Mouse (Mus musculus) retina, postnatal 1 day (tissue): Measurements from ENCODE around the gene Dscam.

Experiments
- DNase-seq: peaks from one replicate; pipeline ENCODE4 v3.0.0-alpha.2; 2012

Gene Dscam

DNA sequence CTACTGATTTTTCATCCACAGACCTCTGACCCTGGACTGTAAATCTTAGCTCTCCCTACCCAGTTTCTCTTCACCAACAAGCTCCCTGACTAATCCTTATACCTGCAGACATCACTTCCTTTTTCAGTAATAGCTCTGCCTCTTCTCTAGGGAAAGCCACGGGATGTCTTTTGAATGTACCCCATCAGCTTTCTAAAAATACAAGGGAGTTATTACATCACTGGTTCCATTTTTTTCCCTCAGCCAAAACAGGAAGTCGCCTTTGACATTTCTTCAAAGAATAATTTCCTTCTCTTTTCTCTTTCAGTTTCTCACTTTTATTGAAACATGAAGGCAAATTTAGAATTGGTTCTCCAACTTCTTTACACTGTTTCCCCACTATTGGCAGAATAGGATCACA is 67.5 kb downstream of the Dscam start:
- DNase-seq: no peak

DNA sequence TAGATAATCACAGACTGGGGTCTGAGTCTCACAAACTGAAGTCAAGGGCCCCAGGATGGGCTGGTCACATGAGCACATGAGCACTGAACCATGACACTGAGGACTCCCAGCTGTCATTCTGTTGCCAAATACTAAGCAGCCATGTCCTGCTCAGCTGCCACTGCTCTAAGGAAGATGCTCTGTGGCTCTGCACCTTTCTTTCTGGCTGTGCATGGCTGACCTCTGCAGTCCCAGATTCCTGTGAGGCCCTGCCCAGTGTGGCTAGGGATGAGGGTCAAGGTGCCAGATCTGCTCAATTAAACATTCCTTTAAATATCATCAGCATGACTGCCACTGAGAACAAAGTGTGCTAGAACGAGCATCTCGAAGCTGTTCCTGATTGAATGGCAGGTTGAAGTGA is 70.5 kb downstream of the Dscam start:
- peak; percentile 55 for DNase-seq

DNA sequence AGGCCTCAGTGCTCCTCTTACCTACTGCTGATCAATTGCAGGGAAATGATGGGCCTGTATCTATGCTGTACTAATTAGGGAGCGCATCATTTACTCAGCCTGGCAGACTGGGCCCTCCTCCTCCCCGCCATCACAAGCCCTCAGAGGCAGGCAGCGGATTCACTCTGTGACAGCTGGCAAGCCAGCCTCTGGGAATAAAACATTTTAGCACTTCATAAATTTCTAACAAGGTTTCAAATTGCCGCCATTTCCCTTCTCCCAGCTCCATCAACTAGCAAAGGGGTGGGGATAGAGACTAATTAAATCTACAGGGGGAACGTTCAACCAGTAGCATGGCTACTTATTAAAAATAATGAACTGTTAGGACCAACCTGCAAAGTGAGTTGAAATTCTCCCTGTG is 72.0 kb downstream of the Dscam start:
- DNase-seq: peak; percentile 63

DNA sequence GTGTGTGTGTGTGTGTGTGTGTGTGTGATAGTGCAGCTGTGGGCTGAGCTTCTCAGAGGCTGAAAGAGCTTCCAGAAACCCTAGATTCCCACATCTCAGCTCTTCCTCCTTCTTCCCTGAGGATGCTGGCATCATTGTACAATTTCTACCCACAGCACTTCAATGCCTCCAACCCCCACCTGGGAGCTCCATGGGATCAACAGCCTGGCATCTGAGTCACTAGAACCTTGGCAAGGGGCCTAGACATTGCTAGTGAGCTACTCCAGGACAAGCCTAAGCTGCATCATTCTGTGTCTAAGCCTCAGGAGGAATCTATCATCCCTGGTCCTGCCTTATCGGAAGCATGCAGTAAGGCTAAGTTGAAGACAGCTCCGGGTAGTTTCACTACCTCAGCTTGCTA is 73.8 kb downstream of the Dscam start:
- DNase-seq: no peak

DNA sequence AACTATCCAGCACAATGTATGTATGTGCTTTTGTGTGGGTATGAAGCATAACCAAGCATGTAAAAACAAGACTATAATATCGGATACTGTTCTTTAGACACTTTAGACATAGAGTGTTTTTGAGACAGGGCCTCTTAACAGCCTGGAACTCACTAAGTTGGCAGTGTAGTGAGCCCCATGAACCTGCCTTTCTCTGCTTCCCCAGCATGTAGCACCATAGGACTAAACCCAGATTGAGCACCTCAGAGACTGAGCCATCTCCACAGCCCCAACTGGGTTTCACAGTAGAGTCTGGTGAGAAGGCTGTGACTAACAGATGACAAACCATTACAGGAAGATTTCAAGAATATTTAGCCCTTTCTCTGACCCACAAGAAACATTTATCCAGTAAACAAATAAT is 75.1 kb downstream of the Dscam start:
- DNase-seq: no peak

DNA sequence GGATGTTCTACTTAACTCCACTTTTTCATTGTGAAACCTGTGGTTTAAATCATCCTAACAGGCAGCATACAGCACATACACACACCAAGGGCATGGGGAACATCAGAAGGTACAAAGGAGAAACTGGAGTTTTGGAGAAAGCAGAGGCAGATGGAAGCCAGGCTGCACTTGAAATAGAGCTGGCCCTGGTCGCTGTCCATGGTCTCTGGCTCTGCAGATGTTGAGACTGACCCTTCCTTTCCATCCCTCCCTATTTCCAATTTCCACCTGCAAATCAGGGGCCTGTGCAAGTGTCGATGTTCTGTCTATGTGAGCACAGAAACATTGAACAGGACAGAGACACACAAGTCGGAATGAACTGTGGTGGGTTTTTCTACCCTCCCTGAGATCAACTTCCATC is 81.2 kb downstream of the Dscam start:
- DNase-seq: no peak

DNA sequence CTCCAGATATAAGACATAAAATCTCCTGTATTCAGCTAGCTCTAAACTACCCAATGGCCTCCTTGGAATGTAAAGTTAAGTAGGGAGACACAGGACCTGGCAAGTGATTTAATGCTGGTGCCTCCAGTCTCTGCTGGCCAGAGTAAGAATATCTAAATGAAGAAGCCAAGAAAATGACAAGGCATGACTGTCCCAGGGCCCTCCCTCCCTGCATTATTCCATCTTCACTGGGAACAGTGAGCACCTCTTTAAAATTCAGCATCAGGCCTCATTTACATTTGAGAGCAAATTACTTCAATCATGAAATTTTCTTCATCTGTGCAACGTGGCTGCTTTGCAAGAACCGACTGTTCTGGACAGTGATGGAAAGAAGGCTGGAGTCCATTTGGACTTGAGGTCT is 86.9 kb downstream of the Dscam start:
- no peak for DNase-seq

DNA sequence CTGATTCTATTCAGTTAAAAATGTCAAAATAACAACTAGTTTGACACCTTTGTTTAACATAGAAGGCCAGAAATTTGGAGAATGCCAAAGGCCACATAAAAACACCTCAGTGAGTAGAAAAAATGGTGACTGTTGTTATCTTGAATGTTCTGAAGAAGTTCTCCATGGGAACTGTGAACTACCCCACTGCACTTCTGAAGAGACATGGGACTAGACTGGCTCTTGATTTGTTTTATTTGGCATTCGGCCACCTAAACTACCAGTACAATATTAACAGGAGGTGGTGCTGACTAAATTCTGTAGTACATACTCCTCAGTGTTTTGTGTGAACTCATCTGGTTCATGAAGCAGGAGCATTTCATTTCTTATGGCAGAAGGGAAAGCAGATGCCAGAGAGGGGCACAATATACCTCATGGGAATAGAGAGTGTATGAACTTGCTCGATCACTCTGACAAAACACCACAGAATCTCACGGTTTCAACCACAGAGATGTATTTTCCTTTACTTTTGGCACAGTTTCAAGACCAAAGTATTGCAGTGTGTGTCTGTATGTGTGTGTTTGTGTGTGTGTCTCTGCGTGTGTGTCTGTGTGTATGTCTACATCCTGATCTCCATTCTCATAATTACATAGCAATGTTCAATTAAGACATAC is 94.5 kb downstream of the Dscam start:
- no peak for DNase-seq

DNA sequence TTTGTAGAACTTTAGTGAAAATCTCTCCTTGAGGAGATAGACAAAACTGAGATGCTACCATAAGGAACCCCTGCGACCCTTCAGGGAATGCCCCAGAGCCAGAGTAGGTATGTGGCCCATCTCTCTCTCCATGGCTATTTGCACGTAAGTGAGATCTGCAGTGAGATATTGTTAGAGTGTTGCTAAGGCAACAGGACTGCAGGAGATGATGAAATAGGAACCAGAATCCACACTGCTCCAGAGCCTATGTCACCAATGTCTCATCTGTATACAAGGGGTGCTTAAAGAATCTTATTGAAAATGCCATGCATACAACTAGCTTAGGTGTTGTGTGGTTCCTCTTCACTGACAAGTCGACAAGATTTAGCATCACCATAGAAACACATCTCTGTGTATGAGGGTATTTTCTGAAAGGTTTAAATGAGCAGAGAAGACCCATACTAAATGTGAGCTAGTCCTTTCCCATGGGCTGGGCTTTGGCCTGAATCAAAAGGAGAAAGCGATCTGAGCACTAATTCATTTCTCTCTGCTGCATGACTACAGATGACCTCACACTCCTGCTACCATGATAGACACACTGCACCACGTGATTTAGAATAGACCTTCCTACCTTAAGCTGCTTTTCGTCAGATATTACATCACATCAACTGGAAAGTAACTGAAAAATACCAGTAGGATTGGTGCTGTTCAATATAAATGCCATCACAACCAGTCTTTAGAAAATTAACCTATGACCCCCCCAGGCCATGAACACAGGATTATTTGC is 95.2 kb downstream of the Dscam start:
- no peak for DNase-seq

DNA sequence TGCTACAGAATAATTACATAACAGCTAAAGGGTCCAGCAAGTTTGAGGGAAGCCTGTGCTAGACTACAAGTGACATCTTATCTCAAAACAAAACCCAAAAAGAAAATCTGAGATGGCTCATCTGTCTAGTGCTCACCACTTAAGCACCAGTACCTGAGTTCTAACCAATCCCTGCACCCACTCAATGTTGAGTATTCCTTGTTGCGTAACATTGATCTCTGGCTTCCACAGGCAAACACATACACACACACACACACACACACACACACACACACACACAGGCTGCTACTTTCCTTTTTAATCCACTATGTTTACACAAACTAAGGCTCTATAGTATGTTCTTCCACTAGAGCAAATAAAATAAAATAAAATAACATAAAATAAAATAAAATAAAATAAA is 96.7 kb downstream of the Dscam start:
- DNase-seq: no peak

DNA sequence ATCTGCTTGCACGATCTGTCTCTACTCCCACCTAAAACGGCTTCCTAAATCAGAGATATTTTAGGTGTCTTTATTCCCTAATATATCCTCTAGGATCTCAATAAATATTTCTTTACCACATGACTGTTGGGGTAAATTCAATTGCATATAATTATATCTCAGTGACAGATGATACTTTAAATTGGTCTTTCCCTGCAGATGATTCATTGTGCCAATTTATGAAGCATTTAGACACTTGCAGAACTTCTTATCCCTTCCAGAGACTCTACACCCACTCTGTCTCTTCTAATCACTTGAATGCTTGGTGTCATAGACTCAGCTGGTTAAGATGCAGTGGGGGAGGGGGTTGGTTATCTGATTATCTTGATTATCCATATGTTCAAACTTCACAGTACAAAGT is 97.9 kb downstream of the Dscam start:
- peak; percentile 31 for DNase-seq

DNA sequence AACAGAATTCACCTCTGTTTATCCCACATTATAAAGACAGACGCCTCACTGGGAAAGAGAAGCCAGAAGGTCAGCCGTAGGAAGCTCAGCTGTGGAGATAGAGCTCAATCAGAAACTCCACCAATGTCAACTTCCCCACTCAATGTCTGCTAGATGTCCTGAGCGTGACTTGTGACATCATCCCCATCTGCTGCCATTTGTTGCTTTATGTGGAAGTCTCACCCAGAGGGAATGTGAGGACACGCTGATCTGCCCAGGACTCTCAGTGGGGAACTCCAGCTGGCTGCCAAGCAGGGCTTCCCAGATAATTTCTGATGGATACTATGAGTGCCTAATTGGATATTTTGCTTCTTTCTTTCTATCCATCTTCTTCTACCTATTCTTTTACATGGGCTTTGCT is 103.7 kb downstream of the Dscam start:
- DNase-seq: peak; percentile 37

DNA sequence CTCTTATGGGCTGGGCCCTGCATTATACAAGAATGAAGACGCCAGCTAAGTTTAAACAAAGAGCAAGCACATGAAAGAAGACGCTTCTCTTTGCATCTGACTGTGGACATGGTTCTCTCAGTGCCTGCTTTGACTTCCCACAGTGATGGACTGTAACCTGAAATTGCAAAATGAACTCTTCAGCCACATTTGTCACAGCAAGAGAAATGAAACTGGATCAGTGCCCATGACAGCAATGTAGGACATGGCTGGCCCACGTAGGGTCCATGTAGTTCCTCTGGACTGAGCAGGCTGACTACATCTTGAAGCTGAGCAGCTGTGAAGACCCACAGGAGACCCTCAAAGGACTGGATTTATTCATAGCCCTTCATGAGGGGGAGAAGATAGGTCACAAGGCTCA is 108.3 kb downstream of the Dscam start:
- no peak for DNase-seq

DNA sequence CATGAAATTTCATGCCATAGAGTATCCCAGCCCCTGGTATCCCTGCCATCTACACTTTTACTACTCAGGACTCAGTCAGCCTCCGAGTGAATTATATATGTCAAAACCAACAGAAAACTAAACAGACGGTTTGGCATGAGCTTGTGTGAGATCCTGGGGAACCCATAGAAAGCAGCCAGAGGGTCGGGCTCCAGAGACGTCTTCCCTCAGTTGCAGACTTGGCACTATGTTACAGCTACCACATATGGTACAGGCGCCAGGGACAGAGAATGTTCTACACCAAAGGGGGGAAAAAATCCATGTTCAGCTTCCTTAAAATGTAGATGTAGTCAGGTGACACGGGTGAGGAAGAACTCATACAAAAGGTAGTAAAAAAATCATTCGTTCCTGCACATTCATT is 109.2 kb downstream of the Dscam start:
- no peak for DNase-seq

DNA sequence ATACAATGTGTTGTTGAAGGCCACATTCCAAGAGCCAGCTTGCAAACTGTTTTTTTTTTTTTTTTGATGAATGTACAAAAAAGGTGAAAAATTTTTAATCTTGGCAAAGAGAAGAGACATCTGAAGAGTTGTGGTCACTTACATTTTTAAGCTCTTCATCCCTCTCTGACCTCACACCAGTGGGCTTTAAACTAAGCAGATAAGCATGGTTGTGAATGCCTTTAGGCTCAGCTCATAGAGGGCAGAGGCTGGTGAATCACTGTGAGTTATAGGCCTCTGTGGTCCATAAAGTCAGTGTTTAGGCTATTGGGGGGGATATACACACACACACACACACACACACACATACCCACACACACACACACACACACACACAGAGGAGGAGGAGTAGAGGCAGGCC is 109.8 kb downstream of the Dscam start:
- no peak for DNase-seq

DNA sequence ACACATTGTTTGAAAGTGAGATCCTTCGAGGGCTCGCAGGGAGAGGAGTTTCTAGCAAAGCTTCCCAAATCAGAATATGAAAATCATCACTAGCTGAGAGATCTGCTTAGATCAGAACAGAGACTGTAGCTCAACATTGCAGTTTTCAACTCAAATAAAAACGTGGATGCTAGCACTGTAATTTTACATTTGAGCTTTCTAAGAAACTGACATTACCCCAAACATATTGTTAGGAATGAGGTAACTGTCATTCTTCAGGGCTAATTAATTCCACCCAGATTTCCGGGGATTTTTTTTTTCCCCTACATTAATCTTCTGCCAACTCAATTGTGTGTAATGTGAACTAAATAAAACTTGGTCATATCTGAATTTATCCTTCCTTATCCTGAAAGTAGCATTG is 110.3 kb downstream of the Dscam start:
- DNase-seq: no peak

DNA sequence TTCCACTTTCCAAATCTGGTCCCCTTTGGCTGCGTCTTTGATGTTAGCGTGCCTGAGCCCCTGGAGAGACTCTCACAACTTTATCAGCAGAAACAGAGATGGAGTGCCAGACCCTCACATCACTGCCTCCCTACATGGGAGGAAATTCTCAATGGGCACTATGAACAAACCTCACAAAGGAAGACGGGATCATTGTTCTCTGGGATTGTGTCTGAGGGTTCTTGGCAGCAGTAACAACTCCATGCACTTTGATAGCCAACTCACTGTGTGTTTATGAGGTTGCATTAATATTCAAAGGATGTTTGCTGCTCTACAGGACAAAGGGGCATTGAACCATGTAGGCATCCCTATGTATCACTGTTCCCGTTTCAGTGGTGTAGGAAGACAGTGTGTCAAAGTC is 135.3 kb downstream of the Dscam start:
- no peak for DNase-seq

DNA sequence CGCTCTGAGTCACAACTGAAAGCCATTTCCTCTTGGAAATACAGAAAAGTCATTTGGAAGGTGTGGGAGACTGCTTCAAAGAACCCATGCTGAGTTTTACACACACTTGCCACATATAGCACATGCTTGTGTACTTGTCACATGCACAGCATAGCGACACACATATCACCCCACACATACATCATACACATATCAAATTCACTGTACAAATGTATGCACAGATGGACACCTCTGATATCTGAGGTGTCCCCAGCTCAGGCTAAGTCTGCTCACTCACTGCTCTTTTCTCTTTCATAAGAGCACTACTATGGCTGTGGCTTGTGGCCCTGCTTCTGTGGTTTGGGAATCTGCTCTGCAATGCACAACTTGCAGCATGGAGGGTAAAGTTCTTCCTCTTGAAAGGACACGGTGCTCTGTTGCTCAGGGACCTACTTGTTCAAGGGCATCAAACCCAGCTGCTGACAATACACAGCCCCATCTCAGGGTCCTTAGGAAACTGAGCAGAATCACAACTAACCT is 137.0 kb downstream of the Dscam start:
- no peak for DNase-seq

DNA sequence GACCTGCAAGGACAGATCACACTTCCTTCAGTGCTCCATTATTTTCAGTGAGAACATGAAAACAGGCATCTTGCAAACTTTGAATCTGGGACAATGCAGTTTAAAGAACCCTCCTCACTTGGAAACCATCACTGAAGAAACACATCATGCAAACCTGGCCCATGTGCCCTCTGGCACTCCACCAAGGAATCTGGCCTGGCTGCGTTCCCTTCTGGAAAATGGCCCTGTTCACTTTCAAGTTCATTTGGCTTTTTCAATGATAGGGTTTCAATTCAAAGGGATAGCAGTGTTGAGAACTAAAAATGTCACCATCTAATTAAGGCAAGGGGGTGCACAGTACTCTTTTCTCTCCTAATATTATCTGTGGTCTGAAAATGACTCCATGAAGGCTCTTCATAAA is 142.9 kb downstream of the Dscam start:
- DNase-seq: no peak

DNA sequence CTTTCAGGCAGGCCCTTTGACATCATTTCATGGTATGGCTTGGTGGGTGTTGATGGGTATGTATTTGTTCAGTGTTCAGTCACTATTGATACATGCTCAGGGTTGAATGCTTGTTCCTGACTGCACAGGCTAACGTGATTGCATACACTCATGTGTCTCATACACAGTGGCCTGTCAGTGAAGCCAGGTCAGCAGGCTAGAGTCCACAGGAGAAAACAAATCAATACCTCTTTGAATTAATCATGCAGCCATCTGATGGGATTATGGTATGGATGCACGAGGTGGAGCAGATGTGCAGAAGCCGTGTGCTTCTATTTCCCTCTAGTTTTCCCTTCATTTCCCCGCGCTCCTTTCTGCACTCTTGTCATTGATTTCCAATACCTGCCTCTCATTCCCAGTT is 143.7 kb downstream of the Dscam start:
- no peak for DNase-seq

DNA sequence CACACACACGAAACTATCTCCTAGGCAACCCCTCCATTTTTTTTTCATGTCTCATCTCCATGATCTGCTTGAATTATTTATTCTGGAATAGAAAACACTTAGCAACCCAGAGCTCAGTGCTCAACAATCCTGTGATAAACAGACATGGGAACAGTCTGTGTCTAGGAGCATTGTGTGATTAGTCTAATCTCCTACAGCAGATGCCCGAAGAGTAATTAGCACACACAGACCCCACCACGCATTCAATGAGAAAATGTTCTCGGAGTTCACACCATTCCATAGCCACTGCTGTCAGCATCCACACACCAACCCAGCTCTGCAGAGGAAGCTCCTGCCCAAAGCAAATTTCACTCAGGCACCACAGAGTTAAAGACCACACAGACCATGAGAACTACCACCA is 146.1 kb downstream of the Dscam start:
- DNase-seq: peak; percentile 58

DNA sequence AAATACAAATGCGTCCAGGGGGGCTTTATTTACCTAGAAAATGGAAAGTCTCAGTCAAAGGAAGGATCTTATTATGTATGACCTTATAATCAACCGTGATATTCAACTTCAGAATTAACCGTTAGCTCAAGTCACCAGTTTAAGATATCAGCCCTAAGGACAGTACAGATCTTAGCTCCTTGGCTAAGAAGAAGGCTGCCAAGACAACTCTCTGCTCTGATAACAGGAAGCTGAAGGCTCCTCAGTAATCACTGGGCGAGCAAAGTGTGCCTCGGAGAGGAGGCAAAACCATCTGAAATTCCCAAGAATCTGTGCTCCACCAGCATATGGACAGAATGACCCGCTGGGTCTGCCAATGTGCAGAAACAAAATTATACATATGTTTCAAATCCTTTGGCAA is 149.1 kb downstream of the Dscam start:
- no peak for DNase-seq

DNA sequence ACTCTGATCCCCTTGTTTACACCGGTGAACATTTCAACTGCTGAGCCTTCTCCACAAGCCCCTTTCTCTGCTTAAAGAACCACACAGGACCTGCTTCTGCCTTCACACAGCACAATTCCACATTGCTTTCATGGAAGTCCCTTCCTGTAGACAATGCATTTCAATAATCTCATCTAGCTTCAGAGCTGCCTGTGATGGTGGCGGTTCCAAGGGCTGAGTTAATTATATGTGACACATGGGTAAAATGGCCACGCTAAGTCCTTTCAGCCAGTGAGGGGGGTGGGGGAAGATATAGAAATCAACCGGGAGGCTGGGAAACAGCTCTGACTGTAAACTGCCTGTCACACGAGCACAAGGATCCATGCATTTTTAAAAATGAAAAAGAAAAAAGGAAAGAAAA is 152.2 kb downstream of the Dscam start:
- peak; percentile 83 for DNase-seq

DNA sequence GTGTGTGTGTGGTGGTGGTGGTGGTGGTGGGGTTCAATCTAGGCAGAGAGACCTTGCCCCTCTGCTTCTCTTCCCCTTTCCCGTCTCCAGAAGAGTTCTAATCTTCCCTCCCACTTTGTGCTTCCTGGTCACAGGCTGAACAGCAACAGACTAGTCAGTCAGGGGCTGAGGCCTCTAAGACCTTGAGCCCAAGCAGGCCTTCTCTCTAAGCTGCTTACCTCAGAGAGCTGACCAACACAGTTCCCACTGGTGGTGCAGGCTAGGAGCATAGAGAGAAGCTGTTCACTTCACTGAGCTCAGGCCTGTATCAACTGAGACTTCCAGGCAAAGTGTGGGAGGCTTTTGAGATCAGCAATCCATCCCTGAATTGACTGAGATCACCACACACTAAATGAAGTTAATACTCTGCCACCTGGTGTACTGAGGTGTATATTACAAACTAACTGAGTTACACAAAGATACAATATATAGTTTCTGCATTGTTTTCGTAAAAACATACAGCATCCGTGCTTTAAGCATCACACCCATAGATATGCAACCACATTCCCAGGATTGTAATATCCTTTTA is 153.3 kb downstream of the Dscam start:
- DNase-seq: peak; percentile 74
